ENCODE assay signal across 13 mouse cellular contexts in the genomic region with DNA sequence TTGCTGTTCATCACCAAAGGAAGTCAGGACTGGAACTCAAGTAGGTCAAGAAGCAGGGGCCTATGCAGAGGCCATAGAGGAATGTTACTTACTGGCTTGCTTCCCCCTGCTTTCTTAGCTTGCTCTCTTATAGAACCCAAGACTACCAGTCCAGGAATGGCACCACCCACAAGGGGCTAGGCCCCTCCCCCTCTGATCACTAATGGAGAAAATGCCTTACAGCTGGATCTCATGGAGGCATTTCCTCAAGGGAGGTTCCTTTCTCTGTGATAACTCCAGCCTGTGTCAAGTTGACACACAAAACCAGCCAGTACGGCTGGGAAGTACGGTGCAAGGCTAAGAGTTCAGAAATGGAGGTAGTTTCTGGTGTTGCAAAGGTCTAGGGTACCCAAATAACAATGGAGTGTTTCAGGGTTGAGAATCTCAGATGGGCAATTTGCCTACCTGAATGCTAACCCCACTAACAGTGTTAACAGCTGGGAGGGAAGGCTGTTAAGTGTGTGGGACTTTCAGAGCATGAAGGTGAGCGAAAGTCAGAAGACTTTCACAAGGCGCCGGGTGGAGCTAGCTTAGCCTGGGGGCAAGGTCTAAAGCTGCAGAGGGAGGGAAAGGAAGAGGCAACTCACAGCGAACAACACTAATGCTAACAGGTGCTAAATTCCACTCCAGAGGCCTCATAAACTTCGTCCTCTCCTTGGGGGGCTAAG. TPM values are rescaled to one million over a fixed set of nuclear protein-coding genes. Genes with fewer than 3 reads are reported as not detected.
DNase-seq lines count a peak whose midpoint lies in the region; ATAC-seq and TF ChIP-seq lines count a peak whose summit lies in the region.
"Had no signal": no experiment of that assay in that cellular context is flagged by ENCODE, and none has a peak within 500 bp of the region (broad histone marks: within the 10 kb centered on the region; RNA-seq: fewer than 3 reads in every experiment).

No protein-coding gene starts in this region.

- peak overlapping the region; percentile 99 for H3K27ac ChIP-seq in layer of hippocampus, adult 2 months
- peak overlapping the region; percentile 99 for H3K27ac ChIP-seq in brown adipose tissue, adult 24 weeks (replicated peaks; ENCODE audit: low read depth, low read length)
- H3K27ac ChIP-seq in intestine, embryonic 16.5 days (ENCODE audit: low read length), result peak overlapping the region; percentile 43
- H3K27ac ChIP-seq in limb, embryonic 12.5 days, result no peak overlapping the region
- no peak overlapping the region for H3K27ac ChIP-seq in forebrain, embryonic 15.5 days (replicated peaks)
- H3K27ac ChIP-seq in forebrain, postnatal 0 days (ENCODE audit: low read depth, low read length), result no peak overlapping the region
- H3K27ac ChIP-seq: embryonic facial prominence, embryonic 13.5 days; hindbrain, embryonic 15.5 days; limb, embryonic 15.5 days; midbrain, embryonic 10.5 days had no signal

- no peaks in the 10 kb centered on the region for H3K9me3 ChIP-seq in intestine, embryonic 16.5 days (ENCODE audit: control insufficient read depth, low read length)
- no peaks in the 10 kb centered on the region for H3K9me3 ChIP-seq in limb, embryonic 12.5 days
- no peaks in the 10 kb centered on the region for H3K9me3 ChIP-seq in forebrain, embryonic 15.5 days
- H3K9me3 ChIP-seq in forebrain, postnatal 0 days (ENCODE audit: low read length), result no peaks in the 10 kb centered on the region
- H3K9me3 ChIP-seq: embryonic facial prominence, embryonic 13.5 days; hindbrain, embryonic 15.5 days; limb, embryonic 15.5 days; midbrain, embryonic 10.5 days had no signal

- H3K9ac ChIP-seq in intestine, embryonic 16.5 days (ENCODE audit: low read depth, low read length), result no peak overlapping the region
- H3K9ac ChIP-seq in limb, embryonic 12.5 days (replicated peaks), result no peak overlapping the region
- no peak overlapping the region for H3K9ac ChIP-seq in forebrain, embryonic 15.5 days (replicated peaks)
- no peak overlapping the region for H3K9ac ChIP-seq in forebrain, postnatal 0 days
- H3K9ac ChIP-seq: embryonic facial prominence, embryonic 13.5 days; hindbrain, embryonic 15.5 days; limb, embryonic 15.5 days had no signal

- H3K36me3 ChIP-seq in intestine, embryonic 16.5 days (ENCODE audit: control insufficient read depth, insufficient read depth, low read length), result no peaks in the 10 kb centered on the region
- no peaks in the 10 kb centered on the region for H3K36me3 ChIP-seq in limb, embryonic 12.5 days
- H3K36me3 ChIP-seq in forebrain, embryonic 15.5 days, result no peaks in the 10 kb centered on the region
- no peaks in the 10 kb centered on the region for H3K36me3 ChIP-seq in forebrain, postnatal 0 days (ENCODE audit: insufficient read depth)
- H3K36me3 ChIP-seq: embryonic facial prominence, embryonic 13.5 days; hindbrain, embryonic 15.5 days; limb, embryonic 15.5 days; midbrain, embryonic 10.5 days had no signal

- DNase-seq in layer of hippocampus, adult 2 months (ENCODE audit: low spot score in 2 of 2), result no peak
- no peak for DNase-seq in layer of hippocampus, postnatal 25 days (ENCODE audit: extremely low spot score in 1 of 2, low spot score in 1 of 2)
- DNase-seq in forebrain, postnatal 0 days, result no peak
- DNase-seq: spleen, adult 18-20 months; thymus, postnatal 36 days had no signal

- 38% methylated on average over 7 of the region's 7 CpGs for WGBS in intestine, embryonic 16.5 days
- 12% methylated on average over 7 of the region's 7 CpGs for WGBS in limb, embryonic 12.5 days
- 31% methylated on average over 7 of the region's 7 CpGs for WGBS in forebrain, embryonic 15.5 days
- 43% methylated on average over 7 of the region's 7 CpGs for WGBS in forebrain, postnatal 0 days

- no peak overlapping the region for H3K4me2 ChIP-seq in intestine, embryonic 16.5 days (ENCODE audit: low read depth, low read length)
- H3K4me2 ChIP-seq in limb, embryonic 12.5 days, result peak overlapping the region; percentile 87; the same call in 1 of the 2 replicates
- no peak overlapping the region for H3K4me2 ChIP-seq in forebrain, embryonic 15.5 days (replicated peaks)
- H3K4me2 ChIP-seq in forebrain, postnatal 0 days (ENCODE audit: low read depth), result no peak overlapping the region
- H3K4me2 ChIP-seq: embryonic facial prominence, embryonic 13.5 days had no signal

- TF ChIP-seq CTCF in layer of hippocampus, adult 2 months (conservative IDR thresholded peaks at IDR 0.05), result no peak
- no peak for TF ChIP-seq CTCF in forebrain, postnatal 0 days (IDR thresholded peaks at IDR 0.05; ENCODE audit: low read depth)

- H3K27me3 ChIP-seq in intestine, embryonic 16.5 days (replicated peaks; ENCODE audit: control insufficient read depth, insufficient read depth, low read length), result no peaks in the 10 kb centered on the region
- peaks cover 62% of the 10 kb centered on the region for H3K27me3 ChIP-seq in limb, embryonic 12.5 days
- H3K27me3 ChIP-seq in forebrain, embryonic 15.5 days, result peaks cover 30% of the 10 kb centered on the region
- H3K27me3 ChIP-seq in forebrain, postnatal 0 days (ENCODE audit: insufficient read depth, low read length), result peaks cover 19% of the 10 kb centered on the region; the same call in 1 of the 2 replicates

- H3K4me1 ChIP-seq in brown adipose tissue, adult 24 weeks (ENCODE audit: control insufficient read depth, insufficient read depth, insufficient read length, low read length), result peaks cover 22% of the 10 kb centered on the region
- peaks cover 31% of the 10 kb centered on the region for H3K4me1 ChIP-seq in intestine, embryonic 16.5 days (ENCODE audit: control insufficient read depth, insufficient read depth, low read length)
- peaks cover 40% of the 10 kb centered on the region for H3K4me1 ChIP-seq in limb, embryonic 12.5 days (replicated peaks)
- H3K4me1 ChIP-seq in forebrain, embryonic 15.5 days, result peaks cover 33% of the 10 kb centered on the region
- peaks cover 10% of the 10 kb centered on the region for H3K4me1 ChIP-seq in forebrain, postnatal 0 days (ENCODE audit: insufficient read depth)

- ATAC-seq in intestine, embryonic 16.5 days, result peak; percentile 66
- ATAC-seq in limb, embryonic 12.5 days (ENCODE audit: insufficient number of reproducible peaks, insufficient read depth, low FRiP score, low TSS enrichment, low read depth), result no peak
- ATAC-seq in forebrain, embryonic 15.5 days (replicated peaks), result no peak
- no peak for ATAC-seq in forebrain, postnatal 0 days

- no peak overlapping the region for H3K4me3 ChIP-seq in layer of hippocampus, adult 2 months
- no peak overlapping the region for H3K4me3 ChIP-seq in brown adipose tissue, adult 24 weeks (ENCODE audit: insufficient read depth, low read depth, low read length)
- no peak overlapping the region for H3K4me3 ChIP-seq in intestine, embryonic 16.5 days (ENCODE audit: low read length)
- H3K4me3 ChIP-seq in limb, embryonic 12.5 days (replicated peaks), result no peak overlapping the region
- H3K4me3 ChIP-seq in forebrain, embryonic 15.5 days, result no peak overlapping the region
- no peak overlapping the region for H3K4me3 ChIP-seq in forebrain, postnatal 0 days (ENCODE audit: low read depth, low read length)
- H3K4me3 ChIP-seq: embryonic facial prominence, embryonic 13.5 days; hindbrain, embryonic 15.5 days; limb, embryonic 15.5 days had no signal

RNA-seq across cellular contexts. Expression of gene Klf9, which starts 8.2 kb away (rescaled TPM):
- total RNA-seq in layer of hippocampus, adult 2 months (2021), result 100 to 1,000 TPM; 176 to 178 TPM
- total RNA-seq in layer of hippocampus, postnatal 25 days (2021), result 100 to 1,000 TPM; 157 to 184 TPM
- polyA plus RNA-seq in brown adipose tissue, adult 24 weeks (2012; ENCODE audit: insufficient read depth, insufficient read length, missing spikeins), result 61.4 and 63.8 TPM in 2 replicates
- polyA plus RNA-seq in intestine, embryonic 16.5 days (2015; fragmentation: Nextera tagmentation; extraction: Ambion mirVana), result 3.3 and 4.0 TPM in 2 replicates
- 2.2 and 2.7 TPM in 2 replicates for polyA plus RNA-seq in limb, embryonic 12.5 days (2016; fragmentation: Nextera tagmentation; extraction: Ambion mirVana)
- 2.4 and 2.5 TPM in 2 replicates for polyA plus RNA-seq in forebrain, embryonic 15.5 days (2015; fragmentation: Nextera tagmentation; extraction: Ambion mirVana)
- 22.5 and 25.9 TPM in 2 replicates for total RNA-seq in forebrain, postnatal 0 days (2014; rRNA removed)
- polyA plus RNA-seq in forebrain, postnatal 0 days (2015; fragmentation: Nextera tagmentation; extraction: Ambion mirVana), result 10.2 and 11.4 TPM in 2 replicates

Comparison
In these comparisons a context has a peak if more than half of its experiments do, and no peak if none do; other contexts are left out.
1. H3K27ac ChIP-seq: peak in layer of hippocampus, adult 2 months (single experiment), brown adipose tissue, adult 24 weeks (single experiment) and intestine, embryonic 16.5 days (single experiment); none in limb, embryonic 12.5 days (single experiment), forebrain, embryonic 15.5 days (single experiment) and forebrain, postnatal 0 days (single experiment).